Mouse (Mus musculus) small intestine, adult 2 months (tissue): ENCODE measurements around the gene Mb.

ENCODE experiments used
- CTCF ChIP-seq: fragments of 200-500 bp; IDR thresholded peaks from 2 replicates; pipeline ENCODE4 v1.5.1; 2012; ENCODE audit warnings: low read depth, mild to moderate bottlenecking, control low read depth, inconsistent platforms, low read length, moderate library complexity, mixed read lengths; ENCODE audit not compliant: insufficient replicate concordance, insufficient read length; ENCODE audit errors: extremely low read depth
- POLR2A ChIP-seq: fragments of 200-500 bp; IDR thresholded peaks from 2 replicates; pipeline ENCODE4 v1.6.1; 2012; ENCODE audit warnings: low read depth, mild to moderate bottlenecking, control low read depth, inconsistent platforms, low read length, moderate library complexity

- no peak for TF ChIP-seq POLR2A
- no peak for TF ChIP-seq CTCF
These were observed 28.6 kb downstream of the Mb start for GRCm38 (mm10) chr15:77021851-77022250.
